Mouse (Mus musculus) ovary, postnatal 14 days (tissue): ENCODE results near the gene Hmox2.
"Not testable (repeated sequence)": the region's sequence is repeated elsewhere in the genome, so short reads cannot be mapped to it uniquely, and the experiment has no call there.

Experiments used
- DNase-seq: peaks from one replicate; pipeline ENCODE4 v3.0.0; 2022; ENCODE audit warnings: low spot score

Hmox2 gene

GRCm38 (mm10) chr16:4725780-4726527 is at the start of gene Hmox2:
Gene Hmox2 (plus strand): TSS chr16:4726361.
- peak; percentile 94 for DNase-seq

- DNase-seq: no peak
Observed at GRCm38 (mm10) chr16:4676836-4677235, 49.3 kb upstream of the Hmox2 start.

GRCm38 (mm10) chr16:4678080-4678479 is 48.1 kb upstream of the Hmox2 start:
- no peak for DNase-seq

GRCm38 (mm10) chr16:4679121-4680018 is 46.8 kb upstream of the Hmox2 start, which contains the start of gene Coro7:
Gene Coro7 (minus strand): TSS chr16:4679777.
- DNase-seq: peak; percentile 75

GRCm38 (mm10) chr16:4680922-4681455 is 45.2 kb upstream of the Hmox2 start:
- DNase-seq: not testable (repeated sequence)

- DNase-seq: no peak
Observed at GRCm38 (mm10) chr16:4682628-4683179, 43.5 kb upstream of the Hmox2 start.

GRCm38 (mm10) chr16:4683193-4683580 is 43.0 kb upstream of the Hmox2 start:
- no peak for DNase-seq

GRCm38 (mm10) chr16:4683581-4684456 is 42.3 kb upstream of the Hmox2 start:
- DNase-seq: peak; percentile 96

- no peak for DNase-seq
Observed at GRCm38 (mm10) chr16:4684457-4684791, 41.7 kb upstream of the Hmox2 start.

- DNase-seq: not testable (repeated sequence)
Observed at GRCm38 (mm10) chr16:4689371-4689770, 36.8 kb upstream of the Hmox2 start.

- no peak for DNase-seq
Observed at GRCm38 (mm10) chr16:4701211-4701610, 24.9 kb upstream of the Hmox2 start.

- DNase-seq: no peak
Observed at GRCm38 (mm10) chr16:4702646-4703045, 23.5 kb upstream of the Hmox2 start.

GRCm38 (mm10) chr16:4705541-4705940 is 20.6 kb upstream of the Hmox2 start:
- DNase-seq: no peak

- DNase-seq: no peak
Observed at GRCm38 (mm10) chr16:4711173-4711572, 15.0 kb upstream of the Hmox2 start.

GRCm38 (mm10) chr16:4713861-4714710 is 12.1 kb upstream of the Hmox2 start:
- no peak for DNase-seq

GRCm38 (mm10) chr16:4717866-4718265 is 8.3 kb upstream of the Hmox2 start:
- DNase-seq: no peak

- peak; percentile 36 for DNase-seq
Observed at GRCm38 (mm10) chr16:4718753-4719518, 7.2 kb upstream of the Hmox2 start, which contains the start of gene Nmral1. Gene Nmral1 (minus strand): TSS chr16:4719356.

GRCm38 (mm10) chr16:4722128-4722914 is 3.8 kb upstream of the Hmox2 start:
- DNase-seq: no peak

- DNase-seq: no peak
Observed at GRCm38 (mm10) chr16:4722915-4723209, 3.3 kb upstream of the Hmox2 start.
